Mouse (Mus musculus) left cerebral cortex, postnatal 10 days (tissue): ENCODE measurements at regions not wholly inside any gene's neighbourhood (a gene's known extent, or its start where the extent isn't known, plus 50 kb on each side); places are given as distances from the start of the nearest gene placed in this dataset.
A peak's percentile ranks its signal among the peaks of the same experiment; 100 is the strongest.

Experiments used
- DNase-seq, 2 experiments: peaks; one replicate each; pipeline ENCODE4 v3.0.0; 2021 to 2022; ENCODE audit warnings: low spot score in 2 of 2, mixed read lengths in 1 of 2; ENCODE audit errors: extremely low spot score in 1 of 2
- intact Hi-C: fragments of 180-260 bp; cut with DNase I; formaldehyde crosslinking; loops from one replicate; pipeline ENCODE4 v1.15.1; 2025

DNA sequence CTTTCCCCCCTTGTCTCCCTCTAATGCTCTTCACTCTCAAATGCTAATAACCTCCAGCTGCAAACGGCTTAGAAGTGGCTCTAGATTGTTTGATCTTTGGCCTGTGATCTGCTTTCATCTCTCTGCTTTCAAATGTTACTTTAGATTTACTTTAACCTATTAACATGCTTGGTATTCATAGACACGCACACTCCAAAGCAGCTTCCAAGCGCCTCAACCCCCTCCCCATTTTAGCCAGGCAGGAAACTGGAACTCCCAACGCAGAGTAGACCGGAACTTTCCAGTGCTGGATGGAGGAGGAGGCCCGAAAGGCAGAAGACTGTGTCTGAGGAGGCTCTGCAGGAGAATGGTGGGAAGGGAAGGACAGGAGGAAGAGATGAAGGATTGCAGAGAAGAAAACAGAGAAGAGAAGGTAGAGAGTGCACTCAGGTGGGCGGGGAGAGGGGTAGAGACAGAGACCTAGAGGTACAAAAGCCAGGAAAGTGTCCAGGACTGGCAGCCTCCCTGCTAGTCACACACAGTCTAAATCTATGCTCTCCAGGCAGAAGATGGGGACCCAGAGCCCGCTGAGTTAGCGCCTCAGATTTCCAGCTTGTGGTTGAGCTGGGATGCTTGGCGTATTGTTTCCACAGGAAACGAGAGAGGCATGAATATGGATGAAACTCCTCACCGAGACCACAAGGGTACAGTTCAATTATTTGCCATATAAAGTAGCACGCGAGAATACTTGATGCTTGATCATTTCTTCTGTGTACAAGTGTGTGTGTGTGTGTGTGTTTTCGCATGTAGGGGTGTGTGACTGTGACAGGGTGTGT, 167.6 kb upstream of the Gm4791 start:
- no peak for DNase-seq
- intact Hi-C loops: no loop called here

DNA sequence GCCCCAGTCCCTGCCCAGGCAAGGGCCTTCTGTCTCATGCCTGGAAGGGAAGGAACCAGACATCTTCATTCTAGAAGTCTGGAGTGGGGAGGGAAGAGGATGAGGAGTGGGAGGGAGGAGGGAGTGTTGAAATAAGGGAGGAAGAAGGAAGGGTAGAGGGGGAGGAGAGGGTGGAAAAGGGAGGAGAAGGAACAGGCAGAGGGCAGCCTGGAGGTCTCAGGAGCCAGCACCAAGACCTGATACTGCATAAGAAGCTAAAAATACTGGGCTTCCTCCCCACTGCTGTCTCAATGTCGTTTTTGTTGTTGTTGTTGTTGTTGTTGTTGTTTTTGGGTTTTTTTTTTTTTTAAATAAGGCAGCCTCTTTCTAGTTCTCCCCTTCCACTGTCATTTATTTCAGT, 168.2 kb upstream of the Gm4791 start:
- no peak for DNase-seq
- intact Hi-C loops: no loop called here

DNA sequence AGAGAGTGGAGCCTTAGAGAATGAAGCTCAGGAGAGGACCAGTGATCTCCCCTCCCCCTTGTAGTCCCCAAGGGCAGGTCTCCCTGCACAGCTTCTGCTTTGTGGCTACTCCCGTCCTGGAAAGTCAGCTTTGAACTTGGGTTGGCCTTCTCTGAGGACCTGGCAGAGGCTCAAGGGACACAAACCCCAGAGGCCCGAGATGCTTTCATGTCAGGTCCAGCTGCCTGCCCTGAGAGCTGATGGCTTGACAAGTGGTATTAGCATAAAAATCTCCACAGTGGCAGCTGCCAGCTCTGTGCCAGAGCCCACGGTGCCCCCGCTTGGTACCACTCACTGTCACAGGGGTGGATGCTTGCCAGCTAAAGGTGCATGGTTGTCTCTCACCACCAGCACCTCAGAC, 173.8 kb upstream of the Gm4791 start:
- intact Hi-C loops: no loop called here
- DNase-seq: peak; percentile 20 to 40

DNA sequence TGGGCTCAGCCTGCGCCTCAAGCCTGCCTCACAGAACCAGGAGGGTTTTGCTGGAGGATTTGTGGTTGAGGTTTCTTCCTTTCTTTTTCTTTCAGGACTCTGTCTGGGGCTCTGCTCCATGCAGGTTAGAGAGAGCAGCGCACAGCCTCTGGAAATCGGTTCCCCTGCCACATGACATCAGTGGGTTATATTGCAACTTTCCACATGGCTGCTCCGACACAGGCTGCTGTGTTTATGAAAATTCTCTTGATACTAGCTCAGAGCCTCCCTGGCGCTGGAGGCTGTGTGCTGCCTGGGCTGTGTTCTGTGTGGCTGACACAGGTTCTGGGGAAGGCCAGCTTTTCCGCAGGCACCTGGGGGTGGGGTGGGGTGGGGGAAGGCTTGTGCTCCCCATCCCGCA, 178.7 kb upstream of the Gm4791 start:
- intact Hi-C loops: loop anchor here (5.0 kb wide), 1 partner anchor 83 kb away; no protein-coding TSS in a partner anchor
- DNase-seq: no peak

DNA sequence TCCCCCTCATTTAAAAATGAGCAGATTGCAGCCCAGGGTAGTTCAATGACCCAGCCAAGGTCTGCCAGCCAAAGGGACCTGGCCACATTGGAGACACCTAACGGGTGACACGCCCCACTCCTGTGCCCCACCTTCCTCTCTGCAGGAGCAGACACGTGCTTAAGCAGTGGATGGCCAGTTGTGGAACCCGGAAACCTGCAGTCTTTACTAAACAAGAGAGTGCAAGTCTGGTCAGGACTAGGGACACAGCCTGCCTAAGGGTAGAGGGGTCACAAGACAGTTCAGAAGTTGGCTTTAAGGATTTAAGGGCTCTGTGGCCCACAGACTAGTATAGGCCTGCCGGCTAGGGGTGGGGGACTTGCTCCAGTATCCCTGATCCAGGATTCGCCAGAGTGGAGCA, 179.2 kb upstream of the Gm4791 start:
- no peak for DNase-seq
- intact Hi-C loops: loop anchor here (5.0 kb wide), 1 partner anchor 82 kb away; no protein-coding TSS in a partner anchor

DNA sequence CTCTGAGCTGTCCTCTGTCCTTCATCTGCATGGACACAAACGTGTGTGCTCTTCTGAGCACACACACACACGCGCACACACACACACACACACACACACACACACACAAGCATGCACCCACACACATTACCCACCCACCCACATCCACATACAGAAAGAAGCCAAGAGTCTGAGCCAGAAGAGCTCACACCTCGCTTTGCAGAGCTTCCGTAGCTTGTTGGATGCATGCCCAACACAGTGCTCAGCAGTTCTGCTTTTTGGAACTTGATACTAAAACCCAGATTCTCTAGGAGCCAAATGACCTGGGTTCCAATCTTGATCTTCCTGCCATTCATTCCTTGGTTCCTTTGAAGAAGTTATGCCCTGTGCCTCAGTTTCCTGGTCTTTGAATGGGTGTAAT, 182.4 kb upstream of the Gm4791 start:
- DNase-seq: peak; percentile 39 to 52
- intact Hi-C loops: loop anchor here (5.0 kb wide), 1 partner anchor 79 kb away; no protein-coding TSS in a partner anchor

DNA sequence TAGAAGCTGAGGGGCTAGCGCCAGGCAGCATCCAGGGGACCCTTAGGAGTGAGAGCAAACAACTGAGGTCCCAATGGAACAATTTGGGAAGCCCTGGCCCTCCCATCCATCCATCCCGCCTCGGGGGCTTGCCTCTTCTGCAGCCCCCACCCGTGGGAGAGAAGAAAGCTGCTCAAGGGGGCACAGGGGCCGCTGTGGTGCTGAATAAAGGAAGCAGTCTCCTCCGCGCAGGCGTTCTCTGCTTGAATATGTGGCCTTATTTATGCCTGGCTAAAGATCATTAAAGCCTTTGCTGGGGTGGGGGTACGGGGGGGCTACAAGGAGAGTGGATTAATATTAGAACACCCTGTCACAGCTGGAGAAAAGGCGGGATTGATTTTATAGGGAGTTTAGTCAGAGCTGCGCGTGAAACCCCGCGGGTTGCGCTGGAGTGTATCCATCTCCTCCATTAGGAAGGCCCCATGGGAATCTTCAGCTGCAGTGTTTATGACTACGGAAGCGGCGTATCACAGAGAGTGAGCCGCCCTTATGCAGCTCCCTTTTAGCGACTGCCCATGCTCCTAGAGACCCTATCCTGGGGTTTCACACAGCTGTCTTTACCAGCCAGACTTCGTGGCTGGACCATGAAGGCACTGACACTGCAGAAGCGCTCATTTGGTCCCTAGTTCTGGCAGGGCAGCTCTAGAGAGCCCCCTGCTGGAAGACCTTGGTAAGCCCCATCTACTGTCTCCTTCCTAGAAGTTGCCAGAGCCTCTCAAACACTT, 183.9 kb upstream of the Gm4791 start:
- peak; percentile 52 to 72 for DNase-seq
- intact Hi-C loops: loop anchor here (5.0 kb wide), 1 partner anchor 77 kb away; no protein-coding TSS in a partner anchor

DNA sequence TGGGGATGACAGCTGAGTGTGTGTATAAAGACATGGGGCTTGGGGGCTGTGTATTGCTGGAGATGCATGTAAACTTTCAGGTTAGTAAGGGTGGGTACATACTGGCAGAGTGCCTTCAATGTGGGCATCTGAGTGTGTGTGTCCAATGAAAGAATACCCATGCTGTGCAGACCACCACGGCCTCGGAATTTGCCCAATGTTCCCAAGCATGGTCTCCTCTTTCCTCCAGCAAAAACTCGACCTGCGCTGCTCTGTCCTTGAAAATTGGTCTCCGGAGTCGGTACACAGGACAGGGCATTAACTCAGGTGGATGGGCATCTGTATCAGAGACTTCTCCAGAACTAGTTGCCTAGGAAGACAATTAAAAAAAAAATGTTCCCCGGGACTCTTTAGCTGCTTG, 188.3 kb upstream of the Gm4791 start:
- DNase-seq: no peak
- intact Hi-C loops: no loop called here

DNA sequence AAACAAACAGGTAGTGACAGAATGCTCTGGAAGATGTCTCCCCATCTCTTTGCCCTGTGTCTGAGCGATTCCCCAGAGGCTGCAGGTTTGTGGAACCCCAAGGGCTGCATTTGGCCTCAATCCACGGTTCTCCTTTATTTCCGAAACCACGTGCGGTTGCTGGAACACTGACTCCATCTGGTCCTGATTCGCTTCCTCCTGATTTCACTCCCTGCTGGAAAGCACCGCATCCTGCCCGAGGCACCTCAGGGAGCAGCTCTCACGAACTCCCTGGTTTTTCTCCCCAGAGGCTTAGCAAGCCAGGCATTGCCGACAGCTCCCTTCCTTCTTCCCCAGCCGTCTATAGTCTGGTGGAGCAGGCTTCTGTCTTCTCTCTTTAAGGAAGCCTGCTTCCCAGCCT, 203.1 kb upstream of the Gm4791 start:
- no peak for DNase-seq
- intact Hi-C loops: no loop called here

DNA sequence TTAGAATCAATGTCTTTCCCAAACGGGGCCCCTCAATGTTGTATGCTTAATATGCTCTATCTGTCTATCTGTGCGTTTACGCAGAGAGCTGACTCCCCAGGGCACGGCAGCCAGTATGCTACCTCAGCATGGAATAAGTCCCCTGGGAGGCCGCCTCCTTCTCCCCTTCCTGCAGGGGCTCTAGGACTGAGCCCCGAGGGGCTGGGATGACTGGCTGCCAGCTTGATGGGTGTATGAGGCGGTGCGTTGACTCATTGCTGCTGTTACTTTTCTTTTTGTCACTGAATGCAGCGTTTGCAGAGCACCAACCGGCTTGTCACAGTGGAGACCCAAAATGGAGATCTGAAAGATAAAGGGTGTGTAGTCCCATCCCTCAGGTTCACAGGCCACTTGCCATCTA, 209.5 kb upstream of the Gm4791 start:
- intact Hi-C loops: no loop called here
- no peak for DNase-seq

DNA sequence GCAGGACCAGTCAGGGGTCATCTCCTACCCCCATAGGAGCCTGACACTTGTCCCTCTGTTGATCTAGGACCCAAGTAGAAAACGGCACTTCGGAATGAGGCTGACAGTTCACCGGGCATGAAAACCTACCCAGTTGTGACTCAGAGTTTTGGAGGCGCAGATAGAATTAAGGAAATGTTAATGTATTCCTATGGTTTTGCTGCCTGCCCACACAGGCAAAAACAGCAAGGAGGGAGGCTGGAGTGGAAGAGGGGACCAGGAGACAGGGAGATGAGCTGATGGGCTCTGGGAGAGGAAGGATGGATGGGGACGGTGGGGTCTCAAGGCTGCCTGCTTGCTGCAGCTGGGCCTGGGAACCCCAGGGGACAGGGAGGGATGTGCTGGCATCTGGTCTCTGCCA, 210.1 kb upstream of the Gm4791 start:
- intact Hi-C loops: no loop called here
- DNase-seq: no peak

DNA sequence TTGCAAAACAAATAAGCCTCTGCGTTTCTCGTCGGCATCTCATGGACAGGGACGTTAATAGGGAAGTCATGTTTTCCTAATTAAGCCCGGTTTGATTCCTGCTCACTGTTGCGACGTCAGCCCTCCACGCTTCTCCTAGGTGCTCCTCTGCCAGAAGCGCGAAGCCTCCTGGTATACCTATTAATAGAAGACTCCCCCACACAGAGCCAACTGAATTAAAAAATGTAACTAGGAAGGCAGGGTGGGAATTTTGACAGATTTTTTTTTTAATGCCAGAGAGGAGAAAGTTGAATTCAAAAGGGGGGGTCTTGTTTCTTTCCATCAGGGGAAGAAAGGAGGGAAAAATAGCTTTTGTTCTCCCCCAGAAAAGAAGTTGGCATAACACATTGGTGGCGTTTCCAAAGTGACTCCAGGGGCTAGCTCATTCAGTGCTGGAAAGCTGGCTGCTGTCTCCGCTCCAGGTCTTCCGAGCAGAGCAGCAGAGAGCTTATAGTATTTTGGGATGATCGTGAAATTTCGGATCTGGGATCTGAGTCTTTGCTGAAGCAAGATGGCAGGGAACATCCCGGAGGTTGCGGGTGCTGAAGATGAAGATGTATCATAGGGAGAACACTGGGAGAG, 214.1 kb upstream of the Gm4791 start:
- peak in 1 of 2 experiments; percentile 54 for DNase-seq
- intact Hi-C loops: no loop called here

DNA sequence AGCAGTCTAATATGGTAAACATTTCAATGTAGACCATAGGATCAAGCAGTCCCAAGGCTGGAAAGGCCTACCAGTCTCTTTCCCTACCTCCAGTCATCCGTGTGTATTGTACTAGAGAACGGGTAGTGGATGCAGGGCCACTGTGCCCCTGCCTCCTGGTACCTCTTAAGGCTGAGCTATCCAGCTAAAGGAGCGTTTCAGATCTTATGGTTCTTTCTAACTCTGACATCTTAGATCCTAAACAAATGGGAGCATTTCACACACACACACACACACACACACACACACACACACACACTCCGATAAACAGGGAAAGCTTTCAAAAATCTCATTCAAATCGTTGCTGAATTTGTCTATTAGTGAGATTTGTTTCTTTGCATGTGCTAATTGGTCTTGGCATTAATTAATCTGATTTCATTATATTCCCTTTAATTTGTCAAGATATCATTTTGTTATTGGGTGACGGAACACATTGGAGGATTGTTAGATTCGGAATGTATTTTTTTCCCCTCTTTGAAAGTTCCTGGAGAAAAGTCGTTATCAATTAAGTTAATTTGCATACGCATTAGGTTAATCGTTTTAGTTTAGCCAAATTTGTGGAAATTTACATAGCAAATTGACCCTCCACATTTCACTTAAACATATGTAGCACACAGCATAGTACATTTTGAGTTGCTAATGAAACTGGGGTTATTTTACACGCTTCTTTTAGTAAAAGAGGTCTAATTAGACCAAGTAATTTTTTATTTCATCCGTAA, 214.8 kb upstream of the Gm4791 start:
- no peak for DNase-seq
- intact Hi-C loops: no loop called here

DNA sequence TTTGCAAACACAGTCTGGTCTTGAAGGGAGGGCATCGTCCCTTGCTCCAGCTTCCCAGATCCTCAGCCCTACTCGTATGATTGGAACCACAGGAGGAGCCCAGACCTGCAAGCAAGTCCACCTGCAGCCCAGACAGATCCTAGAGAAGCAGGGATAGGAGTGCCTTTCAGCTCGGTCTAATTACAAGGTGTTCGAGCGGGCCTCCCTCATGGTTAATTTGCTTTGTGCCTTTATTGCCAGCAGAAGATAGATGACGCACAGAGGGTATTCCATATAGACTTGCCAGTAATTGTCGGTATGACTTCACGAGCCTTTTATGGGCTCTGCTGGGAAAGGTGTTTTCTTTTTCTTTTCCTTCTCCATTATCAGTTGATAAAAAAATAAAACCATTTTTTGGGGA, 216.9 kb upstream of the Gm4791 start:
- intact Hi-C loops: no loop called here

DNA sequence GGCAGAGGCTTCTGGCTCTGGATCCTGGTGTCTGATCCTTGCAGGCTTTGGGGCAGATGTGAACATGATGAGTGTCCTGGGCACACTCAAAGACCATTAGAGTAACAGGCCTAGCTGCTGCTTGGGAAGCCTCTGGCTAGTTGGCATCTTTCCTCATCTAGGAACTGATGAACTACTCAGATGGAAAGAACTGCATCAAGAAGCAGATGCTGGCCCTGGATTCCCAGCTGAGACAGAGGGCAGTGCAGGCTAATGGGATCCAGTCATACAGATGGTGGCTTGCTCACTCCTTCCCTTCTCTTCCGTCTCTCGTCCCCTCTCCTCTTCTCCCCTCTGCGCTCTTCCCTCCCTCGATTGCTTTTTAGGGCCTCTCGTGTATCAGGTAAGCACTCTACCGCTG, 219.8 kb upstream of the Gm4791 start:
- DNase-seq: no peak

More for the DNA sequence above, 216.9 kb upstream of the Gm4791 start:
- no peak for DNase-seq

DNA sequence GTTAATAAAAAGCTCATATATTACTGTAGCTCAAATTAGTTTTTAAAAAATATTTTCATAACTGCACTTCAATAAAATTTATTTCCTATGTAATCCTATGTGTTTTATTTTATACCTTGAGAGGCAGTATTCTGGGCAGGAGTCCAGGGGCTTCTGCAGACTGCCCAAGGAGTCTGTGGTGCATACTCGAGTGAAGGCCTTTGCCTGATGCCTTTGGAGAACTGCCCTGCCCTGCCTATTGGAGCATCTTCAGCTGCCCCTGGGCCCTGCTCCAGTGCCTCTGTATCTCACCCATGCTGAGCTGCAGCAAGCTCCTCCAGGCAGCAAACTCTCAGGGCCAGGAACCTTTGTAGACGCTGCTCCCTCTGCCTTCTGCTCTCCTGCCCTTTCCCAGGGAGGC, 223.7 kb upstream of the Gm4791 start:
- intact Hi-C loops: no loop called here

More for the DNA sequence above, 219.8 kb upstream of the Gm4791 start:
- intact Hi-C loops: no loop called here

DNA sequence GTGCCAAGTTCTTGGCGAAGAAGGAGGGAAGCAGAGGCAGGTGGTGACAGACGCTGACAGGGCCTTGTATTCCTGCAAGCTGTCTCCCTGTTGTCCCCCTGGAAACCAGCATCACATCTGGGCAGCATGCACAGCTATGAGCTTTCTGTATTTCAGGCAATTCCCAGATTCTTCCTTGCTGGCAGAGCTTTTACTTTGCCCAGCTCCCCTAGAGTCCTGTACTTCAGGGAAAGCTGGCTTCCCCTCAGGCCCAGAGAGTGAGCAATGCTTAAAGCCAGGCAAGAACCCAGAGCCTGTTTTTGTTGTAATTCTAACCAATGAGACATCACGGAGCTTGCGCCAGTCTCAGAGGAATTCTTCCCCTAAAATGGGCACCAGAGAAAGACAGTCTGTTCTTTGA, 238.3 kb upstream of the Gm4791 start:
- DNase-seq: no peak
- intact Hi-C loops: no loop called here

More for the DNA sequence above, 223.7 kb upstream of the Gm4791 start:
- no peak for DNase-seq

DNA sequence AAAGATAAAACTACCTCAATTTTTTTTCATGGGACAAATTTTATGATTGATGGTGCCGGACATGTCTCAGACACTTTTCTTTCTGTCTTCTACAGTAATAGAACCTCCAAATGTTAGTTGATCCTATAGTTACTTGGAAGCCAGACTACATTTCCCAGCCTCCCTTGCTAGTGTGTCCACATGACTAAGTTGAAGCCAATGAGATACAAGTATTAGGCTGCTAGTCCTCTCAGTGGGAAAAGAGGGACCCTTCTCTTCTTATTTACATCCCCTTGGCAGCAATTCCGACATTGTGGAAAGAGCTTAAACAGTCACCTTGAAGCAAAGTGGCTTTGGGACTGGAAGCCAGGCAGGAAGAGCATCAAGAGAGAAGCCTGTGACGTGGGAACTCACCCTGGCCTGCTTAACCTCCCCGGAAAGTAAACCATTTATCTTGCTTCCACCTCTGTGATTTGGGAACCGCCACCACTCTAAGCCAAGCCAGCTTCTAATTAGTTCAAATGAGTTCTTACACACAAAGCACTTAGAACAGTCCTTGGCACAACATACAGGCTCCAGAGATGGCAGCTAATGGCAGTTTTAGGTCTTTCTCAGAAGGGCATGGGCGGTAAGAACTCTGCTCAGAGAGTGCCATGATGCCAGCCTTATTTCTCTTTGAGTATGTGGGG, 241.4 kb upstream of the Gm4791 start:
- no peak for DNase-seq
- intact Hi-C loops: no loop called here
